8 mouse cellular contexts compared by ENCODE assay signal in the genomic region with DNA sequence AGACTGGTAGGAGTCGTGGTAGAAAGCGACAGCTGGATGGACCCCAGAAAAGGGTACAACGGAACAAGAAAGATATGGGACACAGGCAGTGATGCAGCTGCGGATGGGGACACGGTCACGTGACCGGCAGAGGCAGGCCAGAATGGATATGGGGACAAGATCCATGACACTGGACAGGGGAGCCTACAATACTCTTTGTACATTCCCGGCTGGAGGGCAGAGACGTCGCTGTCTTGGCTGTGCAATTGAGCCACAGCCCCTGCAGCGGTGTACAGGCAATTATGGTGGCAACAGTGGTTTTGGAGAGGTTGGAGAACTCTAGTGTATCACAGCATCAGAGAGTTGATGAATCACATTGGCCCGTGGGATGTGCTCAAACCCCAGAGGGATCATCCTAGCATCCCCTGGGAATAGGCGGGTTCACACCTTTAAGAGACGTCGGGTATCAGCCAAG. TPM values are rescaled to one million over a fixed set of nuclear protein-coding genes. Genes with fewer than 3 reads are reported as not detected.
DNase-seq lines count a peak whose midpoint lies in the region; ATAC-seq and TF ChIP-seq lines count a peak whose summit lies in the region.

No protein-coding gene starts in this region.

- TF ChIP-seq POLR2A in myocyte (IDR thresholded peaks at IDR 0.05; ENCODE audit: insufficient read length, low read depth): no peak

- no peak for DNase-seq in frontal cortex, postnatal 25 days (ENCODE audit: low spot score in 2 of 2)
- peak; percentile 48 for DNase-seq in hindbrain, embryonic 14.5 days (ENCODE audit: low spot score)
- no peak for DNase-seq in liver, embryonic 13.5 days
- DNase-seq in right cerebral cortex, postnatal 10 days (ENCODE audit: low spot score in 2 of 2): no peak

- 0 out of 2 replicates have a peak, but pooled peaks have one; percentile 8 for ATAC-seq in frontal cortex, adult (ENCODE audit: low TSS enrichment)
- ATAC-seq in embryonic facial prominence, embryonic 15.5 days (ENCODE audit: insufficient number of reproducible peaks, low FRiP score, low TSS enrichment, low read depth): no peak
- ATAC-seq in hindbrain, embryonic 14.5 days (ENCODE audit: low FRiP score): peak; percentile 25
- ATAC-seq in liver, embryonic 13.5 days (ENCODE audit: low read depth): no peak

- 5% methylated on average over 15 of the region's 15 CpGs for WGBS in embryonic facial prominence, embryonic 15.5 days
- WGBS in hindbrain, embryonic 14.5 days: 4% methylated on average over 15 of the region's 15 CpGs
- 5% methylated on average over 15 of the region's 15 CpGs for WGBS in liver, embryonic 13.5 days (ENCODE audit: insufficient replicate concordance)

- H3K9ac ChIP-seq in embryonic facial prominence, embryonic 15.5 days: peak overlapping the region; percentile 24; the same call in 1 of the 2 replicates
- peak overlapping the region; percentile 87 for H3K9ac ChIP-seq in hindbrain, embryonic 14.5 days
- peak overlapping the region; percentile 93 for H3K9ac ChIP-seq in liver, embryonic 13.5 days

- TF ChIP-seq CTCF in E14TG2a.4 (conservative IDR thresholded peaks at IDR 0.05; ENCODE audit: low read length): no peak

- peak overlapping the region; percentile 71 for H3K27ac ChIP-seq in embryonic facial prominence, embryonic 15.5 days (replicated peaks)
- peak overlapping the region; percentile 80 for H3K27ac ChIP-seq in hindbrain, embryonic 14.5 days
- peak overlapping the region; percentile 99 for H3K27ac ChIP-seq in liver, embryonic 13.5 days

- H3K9me3 ChIP-seq in E14TG2a.4 (ENCODE audit: low read length): no peaks in the 10 kb centered on the region
- no peaks in the 10 kb centered on the region for H3K9me3 ChIP-seq in embryonic facial prominence, embryonic 15.5 days (replicated peaks)
- H3K9me3 ChIP-seq in hindbrain, embryonic 14.5 days (ENCODE audit: control insufficient read depth, low read length): no peaks in the 10 kb centered on the region
- H3K9me3 ChIP-seq in liver, embryonic 13.5 days (replicated peaks): no peaks in the 10 kb centered on the region

- H3K4me1 ChIP-seq in E14TG2a.4 (replicated peaks; ENCODE audit: low read depth, low read length): peaks cover 90% of the 10 kb centered on the region
- H3K4me1 ChIP-seq in embryonic facial prominence, embryonic 15.5 days: peaks cover 77% of the 10 kb centered on the region
- H3K4me1 ChIP-seq in hindbrain, embryonic 14.5 days (replicated peaks; ENCODE audit: control insufficient read depth, insufficient read depth, low read length): peaks cover 76% of the 10 kb centered on the region
- peaks cover 98% of the 10 kb centered on the region for H3K4me1 ChIP-seq in liver, embryonic 13.5 days (replicated peaks)

- no peaks in the 10 kb centered on the region for H3K79me2 ChIP-seq in myocyte (ENCODE audit: control insufficient read depth, insufficient read depth)

- peak overlapping the region; percentile 80 for H3ac ChIP-seq in myocyte (ENCODE audit: control insufficient read depth, insufficient read length)

- peak overlapping the region; percentile 90 for H3K4me2 ChIP-seq in embryonic facial prominence, embryonic 15.5 days (replicated peaks)
- peak overlapping the region; percentile 95 for H3K4me2 ChIP-seq in hindbrain, embryonic 14.5 days (replicated peaks)
- peak overlapping the region; percentile 100 for H3K4me2 ChIP-seq in liver, embryonic 13.5 days
- H3K4me2 ChIP-seq in myocyte (ENCODE audit: low read depth): peak overlapping the region; percentile 99

- H3K4me3 ChIP-seq in E14TG2a.4 (replicated peaks; ENCODE audit: low read length) (peak overlapping the region; percentile 87), myocyte (peak overlapping the region; percentile 46)
- H3K4me3 ChIP-seq in embryonic facial prominence, embryonic 15.5 days (replicated peaks): peak overlapping the region; percentile 72
- peak overlapping the region; percentile 77 for H3K4me3 ChIP-seq in hindbrain, embryonic 14.5 days (replicated peaks; ENCODE audit: low read length)
- peak overlapping the region; percentile 80 for H3K4me3 ChIP-seq in liver, embryonic 13.5 days (replicated peaks)

- H3K27me3 ChIP-seq in E14TG2a.4 (ENCODE audit: insufficient read depth, low read length) (peaks cover 51% of the 10 kb centered on the region), myocyte (ENCODE audit: control insufficient read depth, insufficient read depth, insufficient read length) (no peaks in the 10 kb centered on the region)
- no peaks in the 10 kb centered on the region for H3K27me3 ChIP-seq in embryonic facial prominence, embryonic 15.5 days
- 0 out of 2 replicates have a peak, but pooled peaks cover 4% of the 10 kb centered on the region for H3K27me3 ChIP-seq in hindbrain, embryonic 14.5 days (ENCODE audit: control insufficient read depth, insufficient read depth, low read length)
- peaks cover 26% of the 10 kb centered on the region for H3K27me3 ChIP-seq in liver, embryonic 13.5 days

- H3K36me3 ChIP-seq in E14TG2a.4 (ENCODE audit: insufficient read depth, low read length): peaks cover 15% of the 10 kb centered on the region
- H3K36me3 ChIP-seq in embryonic facial prominence, embryonic 15.5 days: no peaks in the 10 kb centered on the region
- H3K36me3 ChIP-seq in hindbrain, embryonic 14.5 days (replicated peaks; ENCODE audit: control insufficient read depth, insufficient read depth): no peaks in the 10 kb centered on the region
- H3K36me3 ChIP-seq in liver, embryonic 13.5 days: peaks cover 5% of the 10 kb centered on the region; the same call in 1 of the 2 replicates
- no peaks in the 10 kb centered on the region for H3K36me3 ChIP-seq in myocyte (ENCODE audit: control insufficient read depth, insufficient read depth)

TF ChIP-seq in myocyte, 11 proteins besides CTCF, POLR2A, EP300 and RAD21:
- TF ChIP-seq MYOG (IDR thresholded peaks at IDR 0.05; ENCODE audit: control insufficient read depth in 1 of 3, insufficient read depth in 1 of 3, insufficient read length in 2 of 3, low read depth in 2 of 3) (no peak), USF1 (IDR thresholded peaks at IDR 0.05; ENCODE audit: low read depth) (peak; percentile 93), TCF3 (IDR thresholded peaks at IDR 0.05; ENCODE audit: insufficient read length, low read depth) (no peak)

RNA-seq across cellular contexts. Expression of a gene that starts 0.6 kb away (rescaled TPM):
- 5.5 and 8.6 TPM in 2 replicates for polyA plus RNA-seq in embryonic facial prominence, embryonic 15.5 days (2015; fragmentation: Nextera tagmentation; extraction: Ambion mirVana)
- polyA plus RNA-seq in hindbrain, embryonic 14.5 days (2014; fragmentation: Nextera tagmentation; extraction: Ambion mirVana): 27.1 and 27.6 TPM in 2 replicates
- polyA plus RNA-seq in liver, embryonic 13.5 days (2015; fragmentation: Nextera tagmentation; extraction: Ambion mirVana): 6.9 and 7.5 TPM in 2 replicates
- polyA plus RNA-seq in myocyte (2012; fragmentation: generic; extraction: Trizol): 4.3 TPM

RNA-seq across cellular contexts. Expression of a gene that starts 3.4 kb away (rescaled TPM):
- polyA plus RNA-seq in embryonic facial prominence, embryonic 15.5 days (2015; fragmentation: Nextera tagmentation; extraction: Ambion mirVana): 10.5 and 11.0 TPM in 2 replicates
- 3.9 and 5.0 TPM in 2 replicates for polyA plus RNA-seq in hindbrain, embryonic 14.5 days (2014; fragmentation: Nextera tagmentation; extraction: Ambion mirVana)
- 1.00 and 1.4 TPM in 2 replicates for polyA plus RNA-seq in liver, embryonic 13.5 days (2015; fragmentation: Nextera tagmentation; extraction: Ambion mirVana)
- polyA plus RNA-seq in myocyte (2012; fragmentation: generic; extraction: Trizol): 0.13 TPM

RNA-seq across cellular contexts. Expression of a gene that starts 14.7 kb away (rescaled TPM):
- 11.6 and 13.0 TPM in 2 replicates for polyA plus RNA-seq in embryonic facial prominence, embryonic 15.5 days (2015; fragmentation: Nextera tagmentation; extraction: Ambion mirVana)
- 8.2 and 10.1 TPM in 2 replicates for polyA plus RNA-seq in hindbrain, embryonic 14.5 days (2014; fragmentation: Nextera tagmentation; extraction: Ambion mirVana)
- 10.8 and 11.6 TPM in 2 replicates for polyA plus RNA-seq in liver, embryonic 13.5 days (2015; fragmentation: Nextera tagmentation; extraction: Ambion mirVana)
- polyA plus RNA-seq in myocyte (2012; fragmentation: generic; extraction: Trizol): 3.7 TPM

RNA-seq across cellular contexts. Expression of a gene that starts 36.4 kb away (rescaled TPM):
- polyA plus RNA-seq in embryonic facial prominence, embryonic 15.5 days (2015; fragmentation: Nextera tagmentation; extraction: Ambion mirVana): 539 and 547 TPM in 2 replicates
- polyA plus RNA-seq in hindbrain, embryonic 14.5 days (2014; fragmentation: Nextera tagmentation; extraction: Ambion mirVana): 1,495 and 1,569 TPM in 2 replicates
- 348 and 367 TPM in 2 replicates for polyA plus RNA-seq in liver, embryonic 13.5 days (2015; fragmentation: Nextera tagmentation; extraction: Ambion mirVana)
- 432 TPM for polyA plus RNA-seq in myocyte (2012; fragmentation: generic; extraction: Trizol)

RNA-seq across cellular contexts. Expression of a gene that starts 42.4 kb away (rescaled TPM):
- 35.3 and 37.5 TPM in 2 replicates for polyA plus RNA-seq in embryonic facial prominence, embryonic 15.5 days (2015; fragmentation: Nextera tagmentation; extraction: Ambion mirVana)
- polyA plus RNA-seq in hindbrain, embryonic 14.5 days (2014; fragmentation: Nextera tagmentation; extraction: Ambion mirVana): 29.1 and 30.6 TPM in 2 replicates
- 18.6 and 20.8 TPM in 2 replicates for polyA plus RNA-seq in liver, embryonic 13.5 days (2015; fragmentation: Nextera tagmentation; extraction: Ambion mirVana)
- 29.8 TPM for polyA plus RNA-seq in myocyte (2012; fragmentation: generic; extraction: Trizol)

Comparison
In these comparisons a context has a peak if more than half of its experiments do, and no peak if none do; other contexts are left out.
1. ATAC-seq: peak in frontal cortex, adult (single experiment) and hindbrain, embryonic 14.5 days (single experiment); none in embryonic facial prominence, embryonic 15.5 days (single experiment) and liver, embryonic 13.5 days (single experiment).
2. H3K9ac ChIP-seq: peak in every context shown above with its lines; median percentile 93 in liver, embryonic 13.5 days; 87 in hindbrain, embryonic 14.5 days; 24 in embryonic facial prominence, embryonic 15.5 days.
3. Peak in every context shown above with its lines, with median percentiles within 50 percentile points of each other: H3K4me3 ChIP-seq, H3K27ac ChIP-seq and H3K4me2 ChIP-seq.